Mouse (Mus musculus): ENCODE results near the gene Paqr7. TPM values are rescaled to one million over a fixed set of nuclear protein-coding genes. Genes with fewer than 3 reads are reported as not detected.

Gene Paqr7
- total RNA-seq (2021) = 1 to 10 TPM; 3.9 to 5.4 TPM
- long read RNA-seq, experiment 1, partial matches to known transcripts = 0 of 4 reads
- long read RNA-seq, experiment 1, other reads (novel, unspliced or antisense) = 0 of 4 reads
- long read RNA-seq, experiment 2, partial matches to known transcripts = 0 of 6 reads
- long read RNA-seq, experiment 2, other reads (novel, unspliced or antisense) = 1 of 6 reads

- DNase-seq = peak; percentile 70
- intact Hi-C loops (cut with DNase I; ENCODE audit: low total_unique reads) = no loop called here
These were observed at the start of gene Paqr7 for GRCm38 (mm10) chr4:134496595-134497210. TSS of gene Paqr7 (plus strand) at chr4:134496697.

- no peak for DNase-seq
- intact Hi-C loops (cut with DNase I; ENCODE audit: low total_unique reads) = no loop called here
These were observed 48.5 kb upstream of the Paqr7 start for GRCm38 (mm10) chr4:134447966-134448365.

GRCm38 (mm10) chr4:134449595-134450391, 46.7 kb upstream of the Paqr7 start:
- DNase-seq = no peak
- intact Hi-C loops (cut with DNase I; ENCODE audit: low total_unique reads) = no loop called here

GRCm38 (mm10) chr4:134450392-134451195, 45.9 kb upstream of the Paqr7 start:
- intact Hi-C loops (cut with DNase I; ENCODE audit: low total_unique reads) = no loop called here
- DNase-seq = no peak

- intact Hi-C loops (cut with DNase I; ENCODE audit: low total_unique reads) = no loop called here
- no peak for DNase-seq
These were observed 45.0 kb upstream of the Paqr7 start for GRCm38 (mm10) chr4:134451484-134451883.

GRCm38 (mm10) chr4:134453619-134454400, 42.7 kb upstream of the Paqr7 start:
- DNase-seq = no peak
- intact Hi-C loops (cut with DNase I; ENCODE audit: low total_unique reads) = no loop called here

- intact Hi-C loops (cut with DNase I; ENCODE audit: low total_unique reads) = no loop called here
- DNase-seq = no peak
These were observed 41.2 kb upstream of the Paqr7 start for GRCm38 (mm10) chr4:134455310-134455709.

- intact Hi-C loops (cut with DNase I; ENCODE audit: low total_unique reads) = no loop called here
- no peak for DNase-seq
These were observed 39.2 kb upstream of the Paqr7 start for GRCm38 (mm10) chr4:134457130-134457825.

GRCm38 (mm10) chr4:134458856-134459255, 37.6 kb upstream of the Paqr7 start:
- no peak for DNase-seq
- intact Hi-C loops (cut with DNase I; ENCODE audit: low total_unique reads) = no loop called here

GRCm38 (mm10) chr4:134460277-134460676, 36.2 kb upstream of the Paqr7 start:
- intact Hi-C loops (cut with DNase I; ENCODE audit: low total_unique reads) = no loop called here

GRCm38 (mm10) chr4:134461252-134461651, 35.2 kb upstream of the Paqr7 start:
- intact Hi-C loops (cut with DNase I; ENCODE audit: low total_unique reads) = no loop called here

More at GRCm38 (mm10) chr4:134460277-134460676, 36.2 kb upstream of the Paqr7 start:
- DNase-seq = no peak

GRCm38 (mm10) chr4:134465789-134466188, 30.7 kb upstream of the Paqr7 start:
- intact Hi-C loops (cut with DNase I; ENCODE audit: low total_unique reads) = no loop called here
- DNase-seq = no peak

More at GRCm38 (mm10) chr4:134461252-134461651, 35.2 kb upstream of the Paqr7 start:
- no peak for DNase-seq

- intact Hi-C loops (cut with DNase I; ENCODE audit: low total_unique reads) = no loop called here
- no peak for DNase-seq
These were observed 29.9 kb upstream of the Paqr7 start for GRCm38 (mm10) chr4:134466381-134467262.

- no peak for DNase-seq
- intact Hi-C loops (cut with DNase I; ENCODE audit: low total_unique reads) = no loop called here
These were observed 28.9 kb upstream of the Paqr7 start for GRCm38 (mm10) chr4:134467435-134468214.

GRCm38 (mm10) chr4:134468215-134468575, 28.3 kb upstream of the Paqr7 start, which contains the start of gene Stmn1:
TSS of gene Stmn1 (plus strand) at chr4:134468320.
- peak; percentile 95 for DNase-seq
- intact Hi-C loops (cut with DNase I; ENCODE audit: low total_unique reads) = no loop called here

GRCm38 (mm10) chr4:134468578-134469266, 27.8 kb upstream of the Paqr7 start:
- intact Hi-C loops (cut with DNase I; ENCODE audit: low total_unique reads) = no loop called here
- DNase-seq = peak; percentile 94

Data from gastrocnemius, postnatal 14 days (tissue).